Mouse (Mus musculus): Measurements from ENCODE around the gene Rpl3.

DNA sequence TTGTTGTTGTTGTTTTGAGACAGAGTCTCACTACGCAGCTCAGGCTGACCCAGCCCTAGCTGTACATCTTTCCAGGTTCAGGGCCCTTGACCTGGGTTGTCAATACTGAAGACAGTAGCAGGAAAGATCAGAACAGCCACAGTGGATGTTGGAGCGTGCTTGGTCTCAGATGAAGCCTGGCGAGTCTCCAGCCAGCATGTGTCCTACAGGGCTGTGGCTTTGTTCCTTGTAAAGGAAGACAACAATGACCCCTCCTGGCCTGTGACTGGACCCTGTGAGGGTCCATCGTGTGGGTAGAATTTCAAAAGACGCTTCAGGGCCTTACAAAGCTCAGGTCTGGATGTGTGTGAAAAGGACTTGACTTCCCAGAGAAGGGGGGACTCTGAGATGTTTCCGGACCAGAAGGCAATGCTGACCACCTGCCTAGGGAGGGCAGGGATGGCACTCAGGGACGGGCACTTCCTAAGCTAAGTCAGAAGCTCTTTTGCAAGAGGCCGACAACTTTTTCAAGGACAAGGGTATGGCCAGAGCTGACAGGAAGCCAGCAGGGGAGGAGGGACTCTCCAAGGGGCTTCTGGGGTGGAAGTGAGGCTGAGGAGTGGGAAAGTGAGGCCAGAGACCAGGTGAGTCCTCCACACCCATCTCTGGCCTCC is 38.2 kb downstream of the Rpl3 start:
- TF ChIP-seq ZNF384 (IDR thresholded peaks at IDR 0.05; ENCODE audit: low read depth, low read length) (no peak), MAFK (IDR thresholded peaks at IDR 0.05; ENCODE audit: insufficient read depth, low read depth, low read length) (no peak), HCFC1 (IDR thresholded peaks at IDR 0.05; ENCODE audit: borderline replicate concordance, insufficient read depth, low read length) (no peak), ZC3H11A (IDR thresholded peaks at IDR 0.05; ENCODE audit: borderline replicate concordance, low read depth, low read length) (no peak)
